9 mouse cellular contexts compared by ENCODE assay signal in genomic region chr1:36255871-36256640, GRCm38 (mm10). TPM values are rescaled to one million over a fixed set of nuclear protein-coding genes. Genes with fewer than 3 reads are reported as not detected.
A peak's percentile ranks its signal among the peaks of the same experiment; 100 is the strongest.
DNase-seq lines count a peak whose midpoint lies in the region; ATAC-seq and TF ChIP-seq lines count a peak whose summit lies in the region.
"Had no signal": no experiment of that assay in that cellular context is flagged by ENCODE, and none has a peak within 500 bp of the region (broad histone marks: within the 10 kb centered on the region; RNA-seq: fewer than 3 reads in every experiment).

No protein-coding gene starts in this region.

- no peaks in the 10 kb centered on the region for H3K9me3 ChIP-seq in midbrain, postnatal 0 days (ENCODE audit: low read length)

- H3K27ac ChIP-seq in layer of hippocampus, adult 2 months: no peak overlapping the region
- no peak overlapping the region for H3K27ac ChIP-seq in midbrain, postnatal 0 days (ENCODE audit: low read depth, low read length)

- no peak overlapping the region for H3K4me3 ChIP-seq in layer of hippocampus, adult 2 months
- H3K4me3 ChIP-seq in midbrain, postnatal 0 days (ENCODE audit: low read depth, low read length): no peak overlapping the region
- H3K4me3 ChIP-seq: myocyte had no signal

- H3K9ac ChIP-seq in midbrain, postnatal 0 days (replicated peaks; ENCODE audit: low read length, poor library complexity, severe bottlenecking): no peak overlapping the region

- H3K27me3 ChIP-seq in midbrain, postnatal 0 days (ENCODE audit: insufficient read depth, low read length): 0 out of 2 replicates have a peak, but pooled peaks cover 3% of the 10 kb centered on the region

- DNase-seq in embryo, embryonic 10 days (ENCODE audit: low spot score): peak; percentile 31
- DNase-seq in embryo, embryonic 10.5 days (ENCODE audit: low spot score): no peak
- no peak for DNase-seq in layer of hippocampus, adult 2 months (ENCODE audit: low spot score in 2 of 2)
- DNase-seq in layer of hippocampus, postnatal 36 days: no peak
- DNase-seq in heart, postnatal 4 days: peak; percentile 25
- DNase-seq in midbrain, postnatal 0 days (ENCODE audit: low spot score): no peak
- no peak for DNase-seq in layer of hippocampus, postnatal 14 days (ENCODE audit: low spot score in 2 of 2)

- H3K4me1 ChIP-seq in midbrain, postnatal 0 days (ENCODE audit: insufficient read depth, low read length): 0 out of 2 replicates have a peak, but pooled peaks cover 2% of the 10 kb centered on the region

- H3K36me3 ChIP-seq in midbrain, postnatal 0 days (ENCODE audit: insufficient read depth, low read length): no peaks in the 10 kb centered on the region

- peak overlapping the region; percentile 29 for H3K4me2 ChIP-seq in midbrain, postnatal 0 days (ENCODE audit: low read depth, low read length, poor library complexity, severe bottlenecking)

- 25% methylated on average over 20 of the region's 20 CpGs for WGBS in midbrain, postnatal 0 days

- TF ChIP-seq CTCF in layer of hippocampus, adult 2 months (conservative IDR thresholded peaks at IDR 0.05): peak; percentile 69
- TF ChIP-seq CTCF in midbrain, postnatal 0 days (IDR thresholded peaks at IDR 0.05): peak; percentile 44

- ATAC-seq in midbrain, postnatal 0 days (ENCODE audit: low FRiP score): no peak
- ATAC-seq in inflammation-experienced regulatory T-cells, adult 6 months: no peak

RNA-seq across cellular contexts. Expression of gene Uggt1, which starts 11.5 kb away (rescaled TPM):
- total RNA-seq in layer of hippocampus, adult 2 months (2021): 10 to 100 TPM; 37.1 to 39.0 TPM
- total RNA-seq in layer of hippocampus, postnatal 36 days (2021): 10 to 100 TPM; 43.9 to 48.1 TPM
- total RNA-seq in heart, postnatal 4 days (2021): 10 to 100 TPM; 39.0 to 39.3 TPM
- 48.3 and 50.6 TPM in 2 replicates for total RNA-seq in midbrain, postnatal 0 days (2014; rRNA removed)
- polyA plus RNA-seq in midbrain, postnatal 0 days (2015; fragmentation: Nextera tagmentation; extraction: Ambion mirVana): 22.1 and 23.8 TPM in 2 replicates
- total RNA-seq in layer of hippocampus, postnatal 14 days (2021): 10 to 100 TPM; 38.3 to 44.3 TPM
- 10 to 100 TPM; 22.5 to 27.7 (median 25.2) TPM for polyA plus RNA-seq in inflammation-experienced regulatory T-cells, adult 6 months (2017; shearing (Covaris generic))

RNA-seq across cellular contexts. Expression of gene Neurl3, which starts 18.4 kb away (rescaled TPM):
- under 1 TPM; 0.44 to 0.92 TPM for total RNA-seq in layer of hippocampus, adult 2 months (2021)
- under 1 TPM; 0.51 to 0.67 TPM for total RNA-seq in layer of hippocampus, postnatal 36 days (2021)
- 1 to 10 TPM; 4.9 to 5.3 TPM for total RNA-seq in heart, postnatal 4 days (2021)
- total RNA-seq in midbrain, postnatal 0 days (2014; rRNA removed): 0.66 and 1.0 TPM in 2 replicates
- polyA plus RNA-seq in midbrain, postnatal 0 days (2015; fragmentation: Nextera tagmentation; extraction: Ambion mirVana): 2.3 and 2.4 TPM in 2 replicates
- total RNA-seq in layer of hippocampus, postnatal 14 days (2021): under 1 TPM; 0.55 to 0.67 TPM
- polyA plus RNA-seq in inflammation-experienced regulatory T-cells, adult 6 months (2017; shearing (Covaris generic)): 100 to 1,000 TPM in 1 of 3 experiments, 10 to 100 TPM in 2; 23.0 to 132 (median 83.6) TPM

RNA-seq across cellular contexts. Expression of gene Arid5a, which starts 51.5 kb away (rescaled TPM):
- 10 to 100 TPM; 15.1 to 15.4 TPM for total RNA-seq in layer of hippocampus, adult 2 months (2021)
- 10 to 100 TPM; 12.6 to 14.9 TPM for total RNA-seq in layer of hippocampus, postnatal 36 days (2021)
- total RNA-seq in heart, postnatal 4 days (2021): 10 to 100 TPM; 27.7 to 27.9 TPM
- total RNA-seq in midbrain, postnatal 0 days (2014; rRNA removed): 3.9 and 5.4 TPM in 2 replicates
- polyA plus RNA-seq in midbrain, postnatal 0 days (2015; fragmentation: Nextera tagmentation; extraction: Ambion mirVana): 3.1 and 3.4 TPM in 2 replicates
- 10 to 100 TPM; 17.2 to 19.9 TPM for total RNA-seq in layer of hippocampus, postnatal 14 days (2021)
- polyA plus RNA-seq in inflammation-experienced regulatory T-cells, adult 6 months (2017; shearing (Covaris generic)): 10 to 100 TPM; 75.9 to 89.1 (median 88.6) TPM

Comparison
In these comparisons a context has a peak if more than half of its experiments do, and no peak if none do; other contexts are left out.
1. DNase-seq: peak in embryo, embryonic 10 days (single experiment) and heart, postnatal 4 days (single experiment); none in embryo, embryonic 10.5 days (single experiment), layer of hippocampus, adult 2 months (0 of 2), layer of hippocampus, postnatal 36 days (0 of 2), midbrain, postnatal 0 days (single experiment) and layer of hippocampus, postnatal 14 days (0 of 2).